In genomic region chr1:60000319-60000718, GRCm38 (mm10) we compare ENCODE assay signal across 9 mouse cellular contexts. TPM values are rescaled to one million over a fixed set of nuclear protein-coding genes. Genes with fewer than 3 reads are reported as not detected.
DNase-seq lines count a peak whose midpoint lies in the region; ATAC-seq and TF ChIP-seq lines count a peak whose summit lies in the region.
"Had no signal": no experiment of that assay in that cellular context is flagged by ENCODE, and none has a peak within 500 bp of the region (broad histone marks: within the 10 kb centered on the region; RNA-seq: fewer than 3 reads in every experiment).

No protein-coding gene starts in this region.

- ATAC-seq in intestine, postnatal 0 days, result no peak
- no peak for ATAC-seq in intestine, embryonic 15.5 days
- no peak for ATAC-seq in heart, postnatal 0 days (ENCODE audit: insufficient read depth, low read depth)

- WGBS in intestine, postnatal 0 days, result 32% methylated on average over 2 of the region's 2 CpGs
- 37% methylated on average over 2 of the region's 2 CpGs for WGBS in intestine, embryonic 15.5 days
- WGBS in heart, postnatal 0 days, result 24% methylated on average over 2 of the region's 2 CpGs

- no peak for TF ChIP-seq EP300 in heart, postnatal 0 days (IDR thresholded peaks at IDR 0.05; ENCODE audit: low read depth)

- no peaks in the 10 kb centered on the region for H3K4me1 ChIP-seq in intestine, postnatal 0 days (replicated peaks; ENCODE audit: control insufficient read depth, insufficient read depth, low read length)
- H3K4me1 ChIP-seq in intestine, embryonic 15.5 days (replicated peaks), result no peaks in the 10 kb centered on the region
- no peaks in the 10 kb centered on the region for H3K4me1 ChIP-seq in heart, postnatal 0 days (ENCODE audit: control insufficient read depth, insufficient read depth)
- H3K4me1 ChIP-seq: embryonic facial prominence, embryonic 12.5 days; lung, embryonic 15.5 days had no signal

- TF ChIP-seq CTCF in intestine, postnatal 0 days (IDR thresholded peaks at IDR 0.05; ENCODE audit: low read depth), result peak; percentile 73
- TF ChIP-seq CTCF in heart, postnatal 0 days (IDR thresholded peaks at IDR 0.05; ENCODE audit: low read depth), result peak; percentile 61

- DNase-seq in 416B (ENCODE audit: low read depth) (peak; percentile 73), MN1 (ENCODE audit: low spot score) (peak; percentile 26)
- DNase-seq in heart, postnatal 0 days (ENCODE audit: low spot score), result peak; percentile 60
- no peak for DNase-seq in adrenal gland, postnatal 14 days
- no peak for DNase-seq in thymus, postnatal 36 days

- no peaks in the 10 kb centered on the region for H3K36me3 ChIP-seq in intestine, postnatal 0 days (ENCODE audit: control insufficient read depth, insufficient read depth)
- H3K36me3 ChIP-seq in intestine, embryonic 15.5 days, result no peaks in the 10 kb centered on the region
- no peaks in the 10 kb centered on the region for H3K36me3 ChIP-seq in heart, postnatal 0 days (replicated peaks; ENCODE audit: control insufficient read depth, insufficient read depth, low read length)
- H3K36me3 ChIP-seq: embryonic facial prominence, embryonic 12.5 days; lung, embryonic 15.5 days had no signal

- no peak overlapping the region for H3K4me2 ChIP-seq in intestine, postnatal 0 days (replicated peaks; ENCODE audit: low read depth)
- H3K4me2 ChIP-seq in intestine, embryonic 15.5 days (replicated peaks), result no peak overlapping the region
- no peak overlapping the region for H3K4me2 ChIP-seq in heart, postnatal 0 days (ENCODE audit: low read depth, low read length)
- H3K4me2 ChIP-seq: embryonic facial prominence, embryonic 12.5 days; lung, embryonic 15.5 days had no signal

- H3K9ac ChIP-seq in intestine, postnatal 0 days (ENCODE audit: low read depth, low read length), result no peak overlapping the region
- H3K9ac ChIP-seq in intestine, embryonic 15.5 days, result no peak overlapping the region
- H3K9ac ChIP-seq in heart, postnatal 0 days (replicated peaks; ENCODE audit: low read depth, low read length), result no peak overlapping the region
- H3K9ac ChIP-seq: embryonic facial prominence, embryonic 12.5 days; lung, embryonic 15.5 days had no signal

- no peaks in the 10 kb centered on the region for H3K27me3 ChIP-seq in intestine, postnatal 0 days (replicated peaks; ENCODE audit: control insufficient read depth, insufficient read depth, low read length)
- H3K27me3 ChIP-seq in intestine, embryonic 15.5 days (replicated peaks), result no peaks in the 10 kb centered on the region
- no peaks in the 10 kb centered on the region for H3K27me3 ChIP-seq in heart, postnatal 0 days (ENCODE audit: control insufficient read depth, insufficient read depth, low read length)
- H3K27me3 ChIP-seq: embryonic facial prominence, embryonic 12.5 days; lung, embryonic 15.5 days had no signal

- no peaks in the 10 kb centered on the region for H3K9me3 ChIP-seq in intestine, postnatal 0 days (ENCODE audit: control insufficient read depth)
- no peaks in the 10 kb centered on the region for H3K9me3 ChIP-seq in intestine, embryonic 15.5 days
- no peaks in the 10 kb centered on the region for H3K9me3 ChIP-seq in heart, postnatal 0 days (replicated peaks; ENCODE audit: control insufficient read depth, low read length)
- H3K9me3 ChIP-seq: embryonic facial prominence, embryonic 12.5 days; lung, embryonic 15.5 days had no signal

- no peak overlapping the region for H3K4me3 ChIP-seq in intestine, postnatal 0 days (ENCODE audit: low read depth, low read length)
- no peak overlapping the region for H3K4me3 ChIP-seq in intestine, embryonic 15.5 days (replicated peaks)
- H3K4me3 ChIP-seq in heart, postnatal 0 days (ENCODE audit: low read depth, low read length), result no peak overlapping the region
- H3K4me3 ChIP-seq: embryonic facial prominence, embryonic 12.5 days; lung, embryonic 15.5 days had no signal

- H3K27ac ChIP-seq in intestine, postnatal 0 days (ENCODE audit: low read depth, low read length), result no peak overlapping the region
- H3K27ac ChIP-seq in intestine, embryonic 15.5 days, result no peak overlapping the region
- H3K27ac ChIP-seq in heart, postnatal 0 days (ENCODE audit: low read depth), result no peak overlapping the region
- H3K27ac ChIP-seq: embryonic facial prominence, embryonic 12.5 days; lung, embryonic 15.5 days had no signal

RNA-seq across cellular contexts. Expression of gene Ica1l, which starts 42.7 kb away (rescaled TPM):
- 0.82 and 0.92 TPM in 2 replicates for polyA plus RNA-seq in intestine, postnatal 0 days (2015; fragmentation: Nextera tagmentation; extraction: Ambion mirVana)
- polyA plus RNA-seq in intestine, embryonic 15.5 days (2015; fragmentation: Nextera tagmentation; extraction: Ambion mirVana), result 1.1 and 1.3 TPM in 2 replicates
- not detected in 2 replicates for total RNA-seq in heart, postnatal 0 days (2014; rRNA removed; ENCODE audit: low replicate concordance)
- 0.19 and 0.20 TPM in 2 replicates for polyA plus RNA-seq in heart, postnatal 0 days (2015; fragmentation: Nextera tagmentation; extraction: Ambion mirVana)
- total RNA-seq in adrenal gland, postnatal 14 days (2021), result 1.7 and 2.1 TPM in 2 replicates

Comparison
In these comparisons a context has a peak if more than half of its experiments do, and no peak if none do; other contexts are left out.
1. DNase-seq: peak in 416B (single experiment), MN1 (single experiment) and heart, postnatal 0 days (single experiment); none in adrenal gland, postnatal 14 days (single experiment) and thymus, postnatal 36 days (0 of 2).